Mouse (Mus musculus) lung, embryonic 16.5 days (tissue): ENCODE results near the gene Ralgds. TPM values are rescaled to one million over a fixed set of nuclear protein-coding genes. Genes with fewer than 3 reads are reported as not detected.
"Not testable (repeated sequence)": the region's sequence is repeated elsewhere in the genome, so short reads cannot be mapped to it uniquely, and the experiment has no call there.

Experiments
- ATAC-seq: fragments of 200-750 bp; cut with Nextera tagmentation; 2 replicates; pipeline ENCODE4 v1.8.0; 2017; ENCODE audit warnings: low read depth, mild to moderate bottlenecking, moderate library complexity
- H3K27ac ChIP-seq: fragments of 300-500 bp; sonication (generic); 2 replicates; pipeline ENCODE4 v1.5.1; 2014; ENCODE audit warnings: mild to moderate bottlenecking, control low read depth, low read length
- H3K27me3 ChIP-seq: fragments of 300-500 bp; sonication (generic); 2 replicates; pipeline ENCODE4 v1.6.1; 2014; ENCODE audit warnings: low read depth, low read length, mixed read lengths; ENCODE audit not compliant: control insufficient read depth, insufficient read depth
- H3K36me3 ChIP-seq: fragments of 300-500 bp; sonication (generic); 2 replicates; pipeline ENCODE4 v1.6.1; 2014; ENCODE audit warnings: low read length; ENCODE audit not compliant: control insufficient read depth, insufficient read depth
- H3K4me1 ChIP-seq: fragments of 300-500 bp; sonication (generic); replicated peaks from 2 replicates; pipeline ENCODE4 v1.6.1; 2014; ENCODE audit warnings: low read length, mixed read lengths; ENCODE audit not compliant: control insufficient read depth, insufficient read depth
- H3K4me2 ChIP-seq: fragments of 300-500 bp; sonication (generic); 2 replicates; pipeline ENCODE4 v1.6.1; 2014; ENCODE audit warnings: low read depth, low read length, control low read depth
- H3K4me3 ChIP-seq: fragments of 300-500 bp; sonication (generic); 2 replicates; pipeline ENCODE4 v1.5.1; 2014; ENCODE audit warnings: mild to moderate bottlenecking, low read length, control low read depth
- H3K9ac ChIP-seq: fragments of 300-500 bp; sonication (generic); 2 replicates; pipeline ENCODE4 v1.6.1; 2014; ENCODE audit warnings: low read length, control low read depth
- H3K9me3 ChIP-seq: fragments of 300-500 bp; sonication (generic); 2 replicates; pipeline ENCODE4 v1.6.1; 2016; ENCODE audit warnings: low read length; ENCODE audit not compliant: control insufficient read depth
- WGBS: fragments of 180-500 bp; shearing (Covaris S2); extraction: QIAGEN DNeasy Blood & Tissue Kit; methylation state at CpG from one replicate; pipeline ENCODE4 v1.1.7; 2014; 5-methylcytosine and 5-hydroxymethylcytosine counted together
- polyA plus RNA-seq: library from polyadenylated mRNA; unstranded; fragments of >200 nt; fragmentation: Nextera tagmentation; extraction: Ambion mirVana; gene quantifications from 2 replicates; pipeline ENCODE4 v1.2.1, GENCODE M21; 2015

Gene Ralgds
- polyA plus RNA-seq, 1 experiment from 2014 or later = 27.3 TPM

- Histone ChIP-seq H3K36me3 (no peaks in the 10 kb centered on the region), H3K4me1 (peaks cover 5% of the 10 kb centered on the region; the same call in 1 of the 2 replicates), H3K27ac (no peak overlapping the region), H3K9me3 (no peaks in the 10 kb centered on the region), H3K4me3 (no peak overlapping the region), H3K27me3 (no peaks in the 10 kb centered on the region), H3K9ac (no peak overlapping the region), H3K4me2 (no peak overlapping the region)
- no peak for ATAC-seq
- 74% methylated on average over 5 of the region's 5 CpGs for WGBS
Measured at GRCm38 (mm10) chr2:28497561-28497960, 15.4 kb upstream of the Ralgds start.

DNA sequence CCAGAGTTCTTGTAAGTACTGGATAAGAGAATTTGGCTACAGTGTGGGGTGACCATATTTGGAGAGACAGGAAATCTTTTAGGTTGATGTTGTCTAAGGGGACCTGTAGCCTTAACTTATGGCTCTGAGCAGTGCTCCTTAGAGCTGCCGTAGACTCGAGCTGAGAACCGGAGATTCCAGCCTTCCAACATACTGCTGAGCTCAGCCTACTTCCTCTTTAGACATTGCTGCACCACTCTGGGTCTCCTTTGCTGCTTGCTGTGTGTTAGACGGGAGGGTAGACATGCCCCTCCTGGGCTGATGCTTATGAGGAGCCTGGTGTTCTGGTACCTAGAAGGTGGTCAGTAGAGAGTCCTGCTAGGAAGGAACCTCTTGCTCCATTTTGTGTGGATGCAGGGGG, 14.5 kb upstream of the Ralgds start:
- H3K4me1 ChIP-seq = peaks cover 5% of the 10 kb centered on the region; the same call in 1 of the 2 replicates
- no peak for ATAC-seq
- H3K27ac ChIP-seq = no peak overlapping the region
- H3K9ac ChIP-seq = no peak overlapping the region
- no peaks in the 10 kb centered on the region for H3K27me3 ChIP-seq
- 70% methylated on average over 4 of the region's 4 CpGs for WGBS
- no peak overlapping the region for H3K4me3 ChIP-seq
- no peak overlapping the region for H3K4me2 ChIP-seq
- no peaks in the 10 kb centered on the region for H3K36me3 ChIP-seq
- H3K9me3 ChIP-seq = no peaks in the 10 kb centered on the region

DNA sequence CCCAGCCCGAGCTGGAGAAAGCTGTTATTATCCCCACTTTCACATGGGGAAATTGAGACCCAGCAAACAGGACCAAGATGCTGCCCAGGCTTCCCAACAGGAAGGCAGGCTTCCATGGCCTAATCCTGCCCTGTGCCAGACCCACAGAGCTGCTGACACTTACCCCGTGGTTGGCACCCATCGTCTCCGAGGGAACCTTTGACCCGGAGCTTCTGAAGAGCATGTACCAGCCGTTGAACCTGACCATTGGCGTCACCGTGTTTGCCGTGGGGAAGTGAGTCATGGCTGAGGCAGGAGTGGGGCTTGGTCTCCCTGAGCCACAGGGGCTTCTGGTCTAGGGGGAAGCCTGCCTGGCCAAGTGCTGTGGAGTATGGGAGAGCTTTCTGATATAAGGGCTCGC, 9.9 kb upstream of the Ralgds start:
- Histone ChIP-seq H3K27me3 (no peaks in the 10 kb centered on the region), H3K9ac (no peak overlapping the region), H3K4me2 (no peak overlapping the region), H3K4me3 (no peak overlapping the region), H3K36me3 (no peaks in the 10 kb centered on the region), H3K4me1 (no peaks in the 10 kb centered on the region), H3K9me3 (no peaks in the 10 kb centered on the region), H3K27ac (no peak overlapping the region)
- WGBS = 67% methylated on average over 10 of the region's 10 CpGs
- ATAC-seq = no peak

DNA sequence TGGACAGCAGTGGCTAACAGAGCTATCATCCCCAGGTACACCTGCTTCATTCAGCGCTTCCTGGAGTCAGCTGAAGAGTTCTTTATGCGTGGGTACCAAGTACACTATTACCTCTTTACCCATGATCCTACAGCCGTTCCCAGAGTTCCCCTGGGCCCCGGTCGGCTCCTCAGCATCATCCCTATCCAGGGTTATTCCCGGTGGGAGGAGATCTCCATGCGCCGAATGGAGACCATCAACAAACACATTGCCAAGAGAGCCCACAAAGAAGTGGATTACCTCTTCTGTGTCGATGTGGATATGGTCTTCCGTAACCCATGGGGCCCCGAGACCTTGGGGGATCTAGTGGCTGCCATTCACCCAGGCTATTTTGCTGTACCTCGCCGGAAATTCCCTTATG, 8.2 kb upstream of the Ralgds start:
- no peaks in the 10 kb centered on the region for H3K36me3 ChIP-seq
- H3K4me3 ChIP-seq = no peak overlapping the region
- ATAC-seq = no peak
- H3K9me3 ChIP-seq = no peaks in the 10 kb centered on the region
- no peak overlapping the region for H3K9ac ChIP-seq
- H3K27ac ChIP-seq = no peak overlapping the region
- WGBS = 82% methylated on average over 13 of the region's 13 CpGs
- no peaks in the 10 kb centered on the region for H3K4me1 ChIP-seq
- no peaks in the 10 kb centered on the region for H3K27me3 ChIP-seq
- H3K4me2 ChIP-seq = no peak overlapping the region

DNA sequence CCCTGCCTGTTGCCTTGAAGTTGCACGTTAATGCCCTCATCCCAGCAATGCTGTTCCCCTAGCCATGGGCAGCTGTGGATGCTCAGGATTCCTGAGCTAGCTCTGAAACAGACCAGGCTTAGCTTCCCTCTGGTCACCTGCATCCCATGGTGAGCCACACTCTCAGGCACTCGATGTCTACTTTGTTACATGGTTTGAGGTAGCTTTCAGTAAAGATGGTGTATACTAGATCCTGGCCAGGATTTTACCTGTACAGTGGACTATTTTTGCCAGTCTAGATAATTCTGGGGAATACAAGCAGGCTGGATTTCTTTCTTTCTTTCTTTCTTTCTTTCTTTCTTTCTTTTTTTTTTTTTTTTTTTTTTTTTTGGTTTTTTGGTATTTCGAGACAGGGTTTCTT, 7.1 kb upstream of the Ralgds start, which contains the start of gene Gm10134:
Gene Gm10134, plus strand, starts transcription at position 301 of the 400 bp plus-strand sequence.
- Histone ChIP-seq H3K27ac (no peak within 1 kb of the TSS), H3K36me3 (no peaks in the 10 kb centered on the region), H3K4me3 (no peak within 1 kb of the TSS), H3K4me1 (no peaks in the 10 kb centered on the region), H3K9me3 (no peaks in the 10 kb centered on the region), H3K27me3 (no peaks in the 10 kb centered on the region), H3K4me2 (no peak within 1 kb of the TSS), H3K9ac (no peak within 1 kb of the TSS)
- WGBS = 60% methylated on average over 3 of the region's 3 CpGs
- ATAC-seq = no peak

- ATAC-seq = no peak
- Histone ChIP-seq H3K27ac (no peak overlapping the region), H3K9me3 (no peaks in the 10 kb centered on the region), H3K27me3 (no peaks in the 10 kb centered on the region), H3K4me2 (no peak overlapping the region), H3K9ac (no peak overlapping the region), H3K4me1 (no peaks in the 10 kb centered on the region), H3K4me3 (no peak overlapping the region), H3K36me3 (no peaks in the 10 kb centered on the region)
- WGBS = 80% methylated on average over 6 of the region's 6 CpGs
Measured at GRCm38 (mm10) chr2:28506291-28506690, 6.6 kb upstream of the Ralgds start.

GRCm38 (mm10) chr2:28511600-28511999, 1.3 kb upstream of the Ralgds start:
- not testable (repeated sequence) for H3K4me2 ChIP-seq, H3K27me3 ChIP-seq, ATAC-seq, H3K9me3 ChIP-seq, H3K4me3 ChIP-seq, H3K27ac ChIP-seq, H3K36me3 ChIP-seq, H3K9ac ChIP-seq
- H3K4me1 ChIP-seq = peaks cover 11% of the 10 kb centered on the region
- WGBS = 45% methylated on average over 5 of the region's 5 CpGs

DNA sequence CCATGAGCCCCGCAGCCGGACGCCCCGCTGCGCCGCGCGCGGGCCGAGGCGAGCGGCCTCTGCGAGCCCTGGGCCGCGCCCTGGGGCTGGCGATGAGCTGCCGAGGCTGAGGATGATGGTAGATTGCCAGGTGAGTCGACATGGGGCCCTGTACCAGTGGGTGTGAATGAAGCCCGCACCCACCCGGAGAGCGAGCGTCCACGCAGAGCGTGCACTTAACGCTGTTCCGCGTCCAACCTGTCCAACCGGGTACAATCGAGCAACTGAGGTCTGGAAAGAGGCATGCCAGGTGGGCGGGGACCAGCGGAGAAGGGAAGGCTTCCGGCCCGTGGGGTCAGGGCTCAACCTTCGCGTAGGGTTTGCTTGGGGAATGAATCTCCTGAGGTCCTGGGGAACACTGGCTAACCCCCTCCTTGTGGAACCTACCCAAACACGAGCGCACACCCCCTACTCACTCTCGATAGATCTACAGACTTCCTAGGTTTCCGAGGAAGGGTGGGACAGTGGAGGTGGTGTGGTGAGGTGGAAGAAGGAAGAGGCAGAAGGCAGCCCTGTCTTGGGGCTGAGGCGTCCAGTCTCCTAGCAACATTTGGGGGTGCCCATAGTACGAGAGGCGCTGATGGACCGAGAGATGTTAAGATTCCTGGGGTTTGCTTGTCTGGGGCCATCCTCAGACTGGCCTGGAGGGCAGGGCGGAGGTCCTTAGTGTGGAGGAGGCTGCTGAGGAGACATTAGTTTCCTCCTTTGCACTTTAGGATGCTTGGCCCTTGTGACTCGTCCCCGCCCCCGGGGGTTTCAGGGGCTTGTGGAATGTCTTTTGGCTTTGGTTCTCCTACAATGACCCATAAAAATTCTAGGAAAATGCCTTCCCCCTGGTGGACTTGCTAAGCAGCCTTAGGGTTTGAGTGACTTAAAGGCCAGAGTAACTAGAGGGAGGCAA, 776 bp downstream of the Ralgds start:
- Histone ChIP-seq H3K27ac (peak overlapping the region; percentile 67), H3K9ac (peak overlapping the region; percentile 86), H3K4me2 (peak overlapping the region; percentile 98), H3K27me3 (no peaks in the 10 kb centered on the region), H3K9me3 (no peaks in the 10 kb centered on the region), H3K4me3 (peak overlapping the region; percentile 74), H3K36me3 (no peaks in the 10 kb centered on the region), H3K4me1 (peaks cover 11% of the 10 kb centered on the region)
- peak; percentile 53 for ATAC-seq
- WGBS = 6% methylated on average over 37 of the region's 47 CpGs

DNA sequence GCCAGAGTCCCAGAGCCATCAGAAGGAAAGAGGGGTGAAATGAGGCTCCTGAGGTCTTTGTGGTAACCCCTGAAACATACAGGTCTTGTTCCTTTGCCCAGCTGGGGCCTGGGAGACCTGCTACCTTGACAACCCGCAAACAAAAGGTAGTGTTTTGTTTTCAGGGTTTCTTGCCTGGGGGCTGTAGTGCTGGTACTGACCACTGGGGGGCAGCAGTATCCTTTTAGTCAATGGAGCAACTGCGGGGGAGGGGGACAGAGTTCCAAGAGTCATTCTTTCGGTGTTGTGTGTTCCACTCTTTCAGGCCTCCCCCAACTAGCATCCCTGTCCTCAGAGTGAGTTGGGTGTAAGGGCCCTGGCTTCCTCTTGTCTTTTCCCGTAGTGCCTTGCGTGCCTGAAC, 1.6 kb downstream of the Ralgds start:
- H3K27ac ChIP-seq = no peak overlapping the region
- ATAC-seq = peak; percentile 21; the same call in 1 of the 2 replicates
- peak overlapping the region; percentile 98 for H3K4me2 ChIP-seq
- peaks cover 11% of the 10 kb centered on the region for H3K4me1 ChIP-seq
- WGBS = 19% methylated on average over 5 of the region's 5 CpGs
- H3K9ac ChIP-seq = peak overlapping the region; percentile 86
- no peaks in the 10 kb centered on the region for H3K9me3 ChIP-seq
- H3K27me3 ChIP-seq = no peaks in the 10 kb centered on the region
- H3K4me3 ChIP-seq = peak overlapping the region; percentile 74
- no peaks in the 10 kb centered on the region for H3K36me3 ChIP-seq
